Mouse (Mus musculus) ovary, adult 18-20 months (tissue): ENCODE measurements at regions not wholly inside any gene's neighbourhood (a gene's known extent, or its start where the extent isn't known, plus 50 kb on each side); places are given as distances from the start of the nearest gene placed in this dataset.

Experiments used
- DNase-seq: peaks from one replicate; pipeline ENCODE4 v3.0.0; 2022; ENCODE audit warnings: low spot score, mixed read lengths

DNA sequence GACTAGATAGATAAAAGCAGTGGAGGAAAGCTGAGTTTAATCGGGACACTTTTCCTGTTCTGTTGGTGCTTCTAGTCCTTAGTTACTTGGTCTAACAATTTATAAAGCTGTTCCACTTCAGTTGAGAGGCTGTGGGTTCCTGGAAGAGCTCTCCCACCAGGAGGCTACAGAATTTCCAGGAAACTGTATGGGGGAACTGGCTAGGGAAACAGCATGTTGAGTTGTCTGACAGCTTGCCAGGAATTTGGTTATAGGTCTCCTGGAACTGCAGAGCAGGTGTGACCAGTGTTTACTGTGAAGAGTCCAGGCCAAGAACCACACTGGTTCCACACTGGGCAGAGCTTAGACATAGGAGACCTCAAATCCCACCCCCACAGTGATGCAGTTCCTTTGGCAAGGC, 65.0 kb upstream of the Pik3cg start:
- DNase-seq: no peak

GRCm38 (mm10) chr12:32279861-32280260, 71.4 kb upstream of the Pik3cg start:
- no peak for DNase-seq

DNA sequence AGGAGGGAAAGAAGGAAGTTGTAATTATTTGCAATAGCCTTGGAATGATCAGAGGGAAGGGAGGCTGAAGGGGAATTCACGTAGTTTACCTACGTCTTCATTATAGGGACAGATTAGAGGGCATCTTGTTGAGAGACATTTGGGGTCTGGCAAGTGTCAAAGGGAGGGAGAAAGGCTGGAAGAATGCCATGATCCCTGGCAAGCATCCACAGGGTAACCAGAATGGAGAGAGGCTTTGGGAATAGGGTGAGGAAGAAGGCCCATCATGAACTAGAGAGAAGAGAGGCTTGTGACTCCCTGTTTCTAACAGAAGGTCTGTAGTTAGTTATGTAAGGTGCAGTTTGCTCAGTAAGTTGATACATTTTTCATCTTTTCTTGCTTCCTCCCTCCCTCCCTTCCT, 71.8 kb upstream of the Pik3cg start:
- no peak for DNase-seq

DNA sequence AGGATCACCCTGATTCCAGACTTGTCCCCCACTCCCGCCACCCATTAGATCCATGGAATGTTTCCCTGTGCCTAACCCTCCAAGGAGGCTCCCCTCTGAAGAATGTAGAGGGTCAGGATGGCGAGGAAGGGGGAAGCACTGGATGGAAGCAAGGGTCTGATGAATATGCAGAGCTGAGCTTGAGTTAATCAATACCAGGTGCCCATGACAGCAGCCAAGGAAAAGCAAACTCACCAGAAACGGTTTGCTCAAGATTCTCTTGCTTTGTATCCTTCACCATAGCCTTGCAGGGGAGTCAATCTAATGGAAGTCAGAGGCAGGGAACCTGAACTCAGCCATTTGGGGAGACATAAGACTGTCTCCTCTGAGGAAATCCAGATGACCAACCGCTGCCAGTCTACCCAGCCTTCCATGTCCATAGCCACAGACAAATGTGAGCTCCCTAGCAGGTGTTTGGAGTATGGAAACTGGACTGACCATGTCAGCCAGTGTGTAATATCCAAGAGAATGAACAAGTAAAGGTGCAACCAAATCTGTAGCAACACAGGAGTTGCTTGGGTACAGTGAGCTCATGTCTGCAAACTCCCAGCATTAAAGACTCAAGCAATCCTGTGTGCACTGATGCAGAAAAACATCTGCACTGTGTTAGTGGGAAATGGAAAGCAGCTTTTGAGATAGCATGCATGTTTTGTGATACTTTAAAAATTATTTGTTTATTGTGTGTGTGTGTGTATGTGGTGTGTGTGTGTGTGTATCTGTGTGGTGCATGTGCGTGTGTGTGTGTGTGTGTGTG, 74.1 kb upstream of the Pik3cg start:
- DNase-seq: no peak

DNA sequence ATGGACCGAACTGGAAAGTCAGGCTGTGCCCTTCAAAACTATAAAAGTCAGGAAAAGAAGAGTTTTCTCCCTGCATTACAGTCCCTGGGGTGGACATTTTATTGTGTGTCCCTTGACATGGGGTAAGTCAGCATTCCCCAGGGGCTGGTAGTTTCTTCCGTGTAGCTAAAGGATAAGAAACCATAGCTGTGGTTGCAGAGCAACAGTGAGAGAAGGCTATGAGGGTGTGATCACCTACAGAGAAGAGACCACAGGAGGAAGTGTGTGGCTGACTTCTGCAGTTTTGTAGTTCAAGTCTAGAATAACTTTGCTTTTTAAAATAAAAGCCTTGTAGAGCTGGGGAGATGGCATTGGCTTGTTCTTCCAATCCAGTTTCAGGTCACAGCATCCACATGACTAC, 76.6 kb upstream of the Pik3cg start:
- no peak for DNase-seq

GRCm38 (mm10) chr12:32286652-32287051, 78.2 kb upstream of the Pik3cg start:
- DNase-seq: no peak

GRCm38 (mm10) chr12:32291145-32291544, 82.7 kb upstream of the Pik3cg start:
- DNase-seq: no peak

DNA sequence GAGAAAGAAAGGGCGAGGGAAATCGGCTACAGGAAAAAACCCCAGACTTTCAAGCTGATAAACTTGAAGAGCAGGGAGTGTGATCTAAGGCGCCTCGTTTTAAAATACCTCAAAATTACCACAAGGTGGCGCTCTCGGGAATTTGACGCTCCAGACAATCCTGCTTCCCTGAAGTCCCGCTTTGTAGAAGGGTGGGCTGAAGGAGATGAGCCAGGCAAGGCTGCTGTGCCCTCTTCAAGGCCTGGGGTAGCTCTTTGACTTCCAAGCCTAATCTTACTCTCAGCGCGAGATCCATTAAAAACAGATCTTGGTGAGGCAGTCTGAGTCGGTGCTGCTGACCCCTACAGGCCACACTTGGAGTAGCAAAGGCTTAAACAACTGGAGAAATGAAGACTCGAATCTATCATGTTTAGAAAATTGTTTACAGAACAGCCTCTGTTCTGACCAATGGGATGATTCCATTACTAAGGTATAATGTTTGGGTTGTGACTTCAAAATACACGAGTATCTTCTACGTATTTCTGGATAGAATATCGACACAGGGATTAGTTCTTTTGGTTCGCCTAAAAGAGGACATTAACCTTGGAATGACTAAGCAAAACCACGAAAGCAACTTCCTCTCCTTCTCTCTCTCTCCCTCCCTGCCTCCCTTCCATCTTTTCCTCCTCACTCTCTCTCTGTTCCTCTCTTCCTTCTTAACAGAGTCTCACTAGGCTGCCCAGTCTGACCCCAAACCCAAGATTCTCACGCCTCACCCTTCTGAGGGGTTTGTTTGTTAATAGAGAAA, 83.7 kb upstream of the Pik3cg start:
- DNase-seq: peak; percentile 43

GRCm38 (mm10) chr12:32292749-32293128, 84.3 kb upstream of the Pik3cg start:
- no peak for DNase-seq

DNA sequence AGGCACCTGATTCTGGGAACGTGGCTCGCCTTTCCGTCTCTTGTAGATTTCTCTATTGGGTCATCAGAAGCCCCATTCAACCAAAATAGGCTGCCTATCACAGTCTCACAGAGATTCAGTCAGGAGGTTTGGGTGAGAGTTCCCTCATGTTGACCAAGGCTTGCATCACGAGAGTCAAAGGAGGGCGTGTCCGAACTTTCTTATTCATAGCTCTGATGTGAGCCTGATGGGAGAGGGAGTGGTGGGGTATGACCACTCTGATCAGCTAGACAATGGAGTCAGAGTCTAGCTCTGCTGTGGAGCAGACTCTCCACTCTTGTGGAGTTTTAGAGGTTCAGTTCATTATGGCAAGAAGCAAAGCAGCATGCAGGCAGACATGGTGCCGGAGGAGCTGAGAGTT, 81.1 kb upstream of the Ccdc71l start:
- no peak for DNase-seq

- DNase-seq: no peak
These were observed 78.8 kb upstream of the Ccdc71l start for GRCm38 (mm10) chr12:32299714-32300113.

GRCm38 (mm10) chr12:32305736-32306135, 72.8 kb upstream of the Ccdc71l start:
- DNase-seq: no peak

DNA sequence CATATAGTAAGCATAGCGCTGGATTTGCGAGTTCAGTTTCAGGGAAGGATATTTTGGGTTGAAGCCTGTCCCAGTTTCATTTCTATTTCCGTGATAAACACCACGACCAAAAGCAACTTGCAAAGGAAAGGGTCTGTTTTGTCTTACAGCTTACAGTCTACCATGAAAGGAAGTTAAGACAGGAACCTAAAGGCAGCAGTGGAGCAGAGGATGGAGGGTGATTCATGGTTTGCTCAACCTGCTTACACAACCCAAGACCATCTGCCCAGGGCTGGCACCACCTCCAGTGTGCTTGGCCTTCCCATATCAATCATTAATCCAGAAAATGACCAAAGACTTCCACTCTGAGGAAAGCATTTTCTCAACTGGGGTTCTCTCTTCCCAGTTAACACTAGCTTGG, 72.2 kb upstream of the Ccdc71l start:
- DNase-seq: no peak

- DNase-seq: no peak
These were observed 71.1 kb upstream of the Ccdc71l start for GRCm38 (mm10) chr12:32307280-32308006.

GRCm38 (mm10) chr12:32315099-32315783, 63.3 kb upstream of the Ccdc71l start:
- DNase-seq: no peak
